Mouse (Mus musculus) A20 (cell line): Measurements from ENCODE around the gene Tbc1d1.
"Not testable (repeated sequence)": the region's sequence is repeated elsewhere in the genome, so short reads cannot be mapped to it uniquely, and the experiment has no call there.

Source experiments
- DNase-seq: peaks from one replicate; pipeline ENCODE4 v3.0.0-alpha.2; 2011; ENCODE audit warnings: low read depth, low spot score

Gene Tbc1d1

DNA sequence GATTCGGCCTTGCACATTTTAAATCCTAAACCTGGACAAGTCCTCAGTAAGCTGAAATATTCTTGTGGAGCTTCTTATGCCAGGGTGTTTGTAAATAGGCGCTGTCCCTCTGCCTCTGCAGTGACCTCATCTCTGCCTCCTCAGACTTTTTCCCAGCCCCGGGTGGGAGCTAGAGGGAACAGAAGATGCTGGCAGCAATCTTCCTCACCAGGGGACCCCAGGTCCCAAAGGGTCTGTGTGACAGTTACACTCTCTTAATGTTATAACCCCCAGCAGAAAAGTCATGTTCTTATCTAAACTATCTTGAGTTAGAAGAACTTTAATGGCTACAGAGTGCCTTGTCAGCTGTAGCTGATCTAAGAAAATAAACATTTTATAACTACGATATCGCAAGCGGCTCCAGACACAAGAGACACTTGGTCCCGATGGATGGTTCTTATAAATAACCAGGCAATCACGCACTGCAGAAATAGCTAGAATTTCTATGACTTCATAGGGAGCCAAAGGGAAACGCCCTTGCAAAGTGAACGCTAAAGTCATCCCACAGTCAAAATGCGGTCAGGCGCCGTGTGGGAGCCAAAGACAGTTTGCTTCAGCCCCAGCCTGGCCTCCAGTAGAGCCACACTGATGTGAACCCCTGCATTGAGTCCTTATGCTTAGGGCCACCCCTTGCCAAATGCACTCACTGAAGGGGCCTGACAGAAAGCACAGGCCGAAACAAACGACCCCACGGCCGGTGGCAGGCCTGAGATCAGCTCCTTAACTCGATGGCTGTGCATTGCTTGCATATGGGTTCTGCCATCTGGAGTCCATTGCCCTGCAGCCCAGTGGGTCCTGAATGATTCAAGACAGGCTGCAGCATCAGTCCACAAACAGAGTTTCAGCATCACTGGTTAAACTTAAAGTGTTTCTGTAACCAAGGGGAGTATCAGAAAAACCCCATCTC, 202.8 kb downstream of the Tbc1d1 start:
- no peak for DNase-seq

DNA sequence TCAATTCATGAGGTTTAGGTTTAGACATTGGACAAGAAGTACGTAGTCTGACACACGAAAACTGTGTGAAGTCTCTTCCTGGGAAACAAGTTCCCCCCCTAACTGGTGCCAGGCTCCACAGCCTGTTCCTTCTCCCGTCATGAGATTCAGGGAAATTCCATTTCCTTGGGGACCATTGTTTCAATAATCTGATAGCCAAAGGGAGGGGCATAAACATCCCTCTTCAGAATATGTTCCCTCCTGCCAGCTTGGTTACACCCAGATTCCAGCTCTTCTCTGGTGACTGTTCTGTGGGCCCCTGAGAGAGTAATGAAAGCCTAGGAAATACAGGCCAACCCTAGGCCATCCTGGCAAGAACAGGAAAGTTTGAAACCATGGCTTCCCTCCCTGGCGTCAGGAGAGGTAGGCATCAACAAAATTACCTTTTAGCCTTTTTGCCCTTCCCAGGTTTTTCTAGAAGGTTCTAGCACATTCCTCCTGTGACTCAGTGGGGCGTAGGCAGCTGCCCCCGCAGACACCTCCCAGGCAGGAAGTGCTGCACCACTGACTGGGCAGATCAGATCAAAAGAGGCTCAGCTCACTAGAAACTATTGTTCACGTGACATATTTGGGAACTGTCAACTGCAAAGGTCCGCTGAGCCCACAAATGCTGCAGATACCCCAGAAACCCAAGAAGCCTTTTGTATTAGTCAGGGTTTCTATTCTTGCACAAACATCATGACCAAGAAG, 204.2 kb downstream of the Tbc1d1 start:
- peak; percentile 29 for DNase-seq

DNA sequence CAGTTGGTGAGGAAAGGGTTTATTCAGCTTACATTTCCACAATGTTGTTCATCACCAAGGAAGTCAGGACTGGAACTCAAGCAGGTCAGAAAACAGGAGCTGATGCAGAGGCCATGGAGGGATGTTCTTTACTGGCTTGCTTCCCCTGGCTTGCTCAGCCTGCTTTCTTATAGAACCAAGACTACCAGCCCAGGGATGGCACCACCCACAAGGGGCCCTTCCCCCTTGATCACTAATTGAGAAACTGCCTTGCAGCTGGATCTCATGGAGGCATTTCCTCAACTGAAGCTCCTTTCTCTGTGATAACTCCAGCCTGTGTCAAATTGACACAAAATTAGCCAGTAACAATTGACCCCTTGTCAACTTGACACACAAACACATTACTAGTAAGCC, 204.8 kb downstream of the Tbc1d1 start:
- DNase-seq = not testable (repeated sequence)

DNA sequence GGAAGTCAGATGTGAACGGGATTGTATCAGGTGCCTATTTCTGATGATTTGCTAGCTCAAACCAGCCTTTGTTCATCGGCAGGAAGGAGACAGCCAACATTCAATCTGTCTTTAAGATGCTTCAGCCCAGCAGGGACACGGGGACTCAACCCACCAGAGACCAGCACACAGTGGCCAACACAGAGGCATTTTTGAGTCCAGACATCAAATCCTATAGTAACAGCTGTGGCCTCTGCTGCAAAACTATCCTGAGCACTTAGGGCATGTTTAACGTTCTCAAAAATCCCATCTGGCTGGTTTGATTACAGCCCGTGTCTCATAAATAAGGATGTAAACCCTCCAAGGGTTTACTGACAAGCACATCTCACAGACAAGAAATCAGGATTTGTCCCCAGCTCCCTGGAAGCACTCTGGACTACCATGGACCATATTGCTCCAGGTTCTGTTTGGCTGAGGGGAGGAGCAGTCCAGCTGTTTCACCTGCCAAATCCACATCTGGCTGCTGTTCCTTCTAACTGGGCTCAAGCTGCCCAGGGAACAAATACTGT, 207.8 kb downstream of the Tbc1d1 start:
- no peak for DNase-seq

DNA sequence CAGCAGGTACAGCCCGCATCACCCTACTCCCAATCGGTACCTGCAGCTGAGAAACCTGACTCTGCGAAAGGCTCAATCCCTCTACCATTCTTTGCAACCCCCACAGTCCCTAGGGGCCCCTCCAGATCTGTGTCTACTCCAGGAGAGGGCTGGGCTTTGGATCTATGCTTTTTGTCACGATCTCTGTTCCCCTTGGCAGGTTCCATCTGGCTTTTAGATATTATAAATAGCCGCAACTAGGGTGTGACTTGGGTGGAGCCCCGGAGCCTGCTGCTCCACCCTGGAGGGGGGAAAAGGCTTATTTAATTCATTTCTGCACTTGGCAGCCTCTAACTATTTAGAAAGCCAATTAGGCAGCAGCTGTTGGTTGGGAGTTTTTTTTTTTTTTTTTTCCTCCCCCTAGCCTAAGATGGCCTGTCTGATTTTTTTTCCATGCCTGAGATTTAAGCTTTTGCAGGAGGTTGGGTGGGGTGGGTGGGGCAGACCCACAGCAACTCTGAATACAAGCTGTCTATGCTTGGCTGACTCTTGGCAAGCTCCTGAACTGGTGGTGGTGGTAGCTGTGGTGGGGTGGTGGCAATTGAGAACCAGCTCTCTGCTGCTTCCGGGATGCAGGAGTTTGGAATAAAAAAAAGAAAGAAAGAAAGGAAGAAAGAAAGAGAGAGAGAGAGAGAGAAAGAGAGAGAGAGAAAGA, 208.5 kb downstream of the Tbc1d1 start:
- no peak for DNase-seq

DNA sequence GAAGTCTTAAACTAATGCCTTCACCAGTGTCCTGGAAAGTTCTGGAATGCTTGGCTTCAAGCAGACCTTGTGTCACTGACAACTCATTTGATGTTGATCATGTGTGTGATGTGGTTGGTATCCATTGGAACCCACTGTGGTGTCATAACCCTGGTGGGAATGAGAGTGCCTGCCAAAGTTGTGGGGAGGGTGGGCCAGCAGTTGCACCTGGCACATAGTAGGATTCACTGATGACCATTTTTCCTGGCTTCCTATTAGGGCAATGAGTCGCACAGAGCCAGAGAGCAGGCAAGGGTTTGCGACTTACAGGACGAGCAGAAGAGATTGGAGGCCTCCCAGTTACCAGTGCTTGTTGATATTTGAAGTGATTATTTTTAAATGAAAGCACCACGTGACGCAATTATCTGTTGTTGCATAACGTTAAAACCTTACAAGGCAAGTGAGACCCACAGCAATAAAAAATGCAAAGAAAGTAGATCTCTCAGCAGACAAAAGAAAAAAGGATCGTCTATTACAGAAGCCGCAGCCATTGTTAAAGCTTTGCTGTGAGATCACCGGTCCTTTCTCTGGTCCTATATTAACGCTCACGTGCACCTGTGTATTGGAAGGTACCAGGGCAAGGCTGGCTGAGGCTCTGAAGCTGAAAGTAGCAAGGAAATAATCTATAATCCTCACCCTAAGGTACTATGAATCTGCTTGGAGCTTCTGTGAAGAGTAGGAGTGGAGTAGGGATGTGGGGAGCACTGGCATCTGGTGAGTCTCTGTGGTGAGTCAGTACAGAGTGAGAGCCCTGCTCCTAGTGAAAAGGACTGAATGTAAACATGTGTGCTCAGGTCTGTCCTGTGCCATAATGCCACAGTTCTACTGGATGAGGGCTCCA, 209.3 kb downstream of the Tbc1d1 start:
- DNase-seq = no peak

DNA sequence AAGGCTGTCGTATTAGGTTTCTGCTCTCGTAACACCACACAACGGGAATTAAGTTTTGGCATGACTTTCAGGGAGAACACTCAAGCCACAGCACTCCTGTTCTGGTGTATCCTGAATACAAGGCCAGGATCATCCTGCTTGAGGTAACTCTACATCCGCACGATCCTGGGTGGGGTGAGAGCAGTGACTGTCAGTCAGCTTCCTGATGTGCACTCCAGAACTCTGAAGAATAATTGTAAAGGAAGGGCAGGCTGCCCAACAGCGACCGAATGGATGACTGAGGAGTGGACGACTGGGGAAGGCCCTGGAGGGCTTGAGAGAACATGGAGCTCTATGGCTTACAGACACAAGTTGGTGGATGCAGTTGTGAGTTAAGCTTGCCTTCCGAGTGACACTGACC, 210.0 kb downstream of the Tbc1d1 start:
- DNase-seq = no peak

DNA sequence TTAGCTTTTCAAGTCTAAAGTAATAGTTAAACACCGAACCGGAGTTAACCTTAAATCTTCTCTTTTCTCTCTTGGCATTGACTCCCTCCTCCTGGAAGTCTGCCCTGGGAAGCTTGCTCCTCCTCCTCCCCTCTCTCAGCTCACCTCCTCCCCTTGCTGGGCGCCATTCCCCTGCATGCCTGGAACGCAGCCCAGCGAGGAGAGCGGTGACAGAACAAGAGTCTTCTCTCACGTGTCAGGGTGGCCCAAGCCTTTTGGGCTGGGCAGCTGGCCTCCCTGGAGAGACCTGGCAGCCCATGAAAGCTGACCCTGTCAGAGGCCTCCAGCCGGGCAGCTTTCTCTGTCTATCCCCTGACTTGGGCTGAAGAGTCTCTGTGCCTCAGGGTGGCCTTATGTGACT, 211.3 kb downstream of the Tbc1d1 start:
- no peak for DNase-seq

DNA sequence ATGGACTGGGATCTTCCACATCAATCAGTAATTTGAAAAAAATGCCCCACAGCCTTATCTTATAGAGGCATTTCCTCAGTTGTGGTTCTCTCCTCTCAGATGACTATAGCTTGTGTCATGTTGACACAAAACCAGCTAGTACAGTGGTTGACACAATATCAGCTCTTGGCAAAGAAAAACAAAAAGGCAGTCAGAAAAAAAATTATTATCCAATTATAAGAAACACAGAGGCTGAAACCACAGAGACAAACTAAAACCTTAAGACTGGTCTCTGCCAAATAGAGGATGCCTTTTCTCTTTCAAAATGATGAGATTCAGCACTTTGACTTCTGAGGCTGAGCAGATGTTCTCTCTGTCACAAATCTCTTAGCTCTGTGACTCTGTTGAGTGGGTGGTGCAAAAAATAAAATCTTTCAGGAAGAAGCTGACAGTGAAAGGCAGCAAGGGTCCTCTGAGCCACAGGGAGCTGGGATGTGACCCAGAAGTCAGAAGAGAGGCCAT, 215.3 kb downstream of the Tbc1d1 start:
- DNase-seq = no peak

DNA sequence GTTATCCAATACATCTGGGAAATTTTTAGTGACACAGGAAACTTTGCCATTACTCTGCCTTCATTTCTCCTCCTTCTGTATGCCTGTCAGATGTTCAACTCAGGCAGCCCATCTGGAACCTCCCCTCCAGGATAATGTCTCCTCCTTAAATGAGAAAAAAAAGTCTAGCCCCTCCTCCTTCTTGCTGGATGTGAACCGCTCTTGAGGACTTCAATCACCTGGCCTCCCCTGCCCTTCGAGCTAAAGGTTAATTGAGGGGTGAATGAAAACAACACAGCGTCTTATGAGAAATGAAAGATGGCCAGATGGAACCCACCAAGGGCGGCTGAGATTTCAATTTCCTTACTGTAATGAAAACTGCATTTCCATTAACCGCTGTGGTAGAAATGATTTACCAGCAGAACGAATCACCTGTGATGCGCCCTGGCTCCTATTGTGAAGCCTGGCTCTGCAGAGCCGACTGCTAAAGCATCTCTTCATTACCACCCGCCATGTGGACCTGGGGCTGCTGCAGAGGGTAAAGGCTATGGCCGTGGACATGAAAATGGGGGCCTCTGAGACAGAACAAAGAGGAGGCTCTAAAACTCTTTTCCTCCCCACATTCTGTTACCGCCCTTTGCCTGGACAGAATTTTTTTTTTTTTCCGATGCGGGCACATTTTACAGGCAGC, 216.3 kb downstream of the Tbc1d1 start:
- DNase-seq = no peak

DNA sequence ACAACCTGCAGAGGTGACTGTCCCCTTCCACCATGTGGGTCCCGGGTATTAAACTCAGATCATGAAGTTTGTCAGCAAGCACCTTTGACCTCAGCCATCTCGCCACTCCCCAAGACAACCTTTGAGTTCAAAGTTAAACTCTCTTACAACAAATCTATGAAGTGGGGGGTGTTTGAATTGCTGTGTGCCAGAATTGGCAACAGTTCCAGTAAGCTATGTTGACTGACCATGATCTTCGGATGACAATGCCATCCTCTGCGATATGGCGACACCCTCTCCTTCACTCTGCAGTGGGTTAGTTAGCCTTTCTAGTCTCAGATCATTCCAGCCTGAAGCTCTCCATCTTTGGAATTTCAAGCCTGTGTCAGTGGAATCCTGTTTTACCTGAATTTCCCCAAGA, 217.6 kb downstream of the Tbc1d1 start:
- DNase-seq = no peak

DNA sequence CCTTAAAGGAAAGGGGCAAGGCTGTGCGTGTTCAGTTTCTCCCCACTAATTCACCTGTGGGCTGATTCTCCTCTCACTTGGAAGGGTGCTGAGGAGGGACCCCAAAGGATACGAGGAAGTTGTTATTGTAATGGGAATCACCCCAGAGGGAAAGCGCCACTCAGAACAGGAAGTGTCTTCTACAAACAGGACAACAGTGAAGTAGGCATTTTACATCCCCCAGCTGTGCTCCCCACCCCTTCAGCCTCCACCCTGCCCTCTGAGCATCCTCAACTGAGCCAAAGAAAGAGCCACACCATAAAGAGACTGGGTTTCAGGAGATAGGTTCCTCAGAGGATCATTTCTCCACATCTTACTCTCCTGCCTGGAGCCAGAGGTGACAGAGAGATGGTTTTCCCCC, 219.7 kb downstream of the Tbc1d1 start:
- DNase-seq = no peak

DNA sequence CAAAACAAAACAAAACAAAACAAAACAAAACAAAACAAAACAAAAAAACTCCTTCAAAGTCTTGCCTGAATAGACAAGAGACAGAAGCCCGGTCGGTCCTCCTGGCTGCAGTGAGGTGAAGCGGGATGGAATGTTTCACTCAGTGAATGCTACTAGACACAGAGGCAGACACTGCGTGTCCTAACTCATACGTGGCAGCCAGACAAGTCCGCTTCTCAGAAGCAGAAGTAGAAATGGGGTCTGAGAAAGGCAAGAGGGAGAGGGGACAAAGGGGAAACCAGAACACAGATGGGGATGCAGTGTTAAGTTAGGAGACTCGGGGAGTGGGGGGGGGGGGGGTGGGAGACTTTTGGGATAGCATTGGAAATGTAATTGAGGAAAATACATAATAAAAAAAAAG, 220.4 kb downstream of the Tbc1d1 start:
- no peak for DNase-seq

DNA sequence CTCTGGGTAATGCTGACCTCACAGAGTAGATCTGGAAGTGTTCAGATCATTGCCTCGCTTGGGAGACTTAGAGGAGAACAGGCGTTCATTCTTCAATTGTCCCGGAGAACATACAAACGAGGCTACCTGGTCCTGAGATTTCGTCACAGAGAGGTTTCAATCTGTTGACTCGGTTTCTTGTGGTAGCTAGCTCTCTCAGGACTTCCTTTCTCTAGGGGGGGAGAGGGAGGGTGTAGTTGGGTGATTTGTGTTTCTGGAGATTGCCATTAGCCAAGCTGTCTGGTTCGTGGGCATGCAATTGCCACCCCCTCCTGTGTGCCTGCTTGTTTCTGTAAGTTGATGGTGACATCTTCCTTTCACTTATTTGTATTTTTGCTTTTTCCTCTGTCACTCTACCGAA, 221.6 kb downstream of the Tbc1d1 start:
- DNase-seq = no peak

DNA sequence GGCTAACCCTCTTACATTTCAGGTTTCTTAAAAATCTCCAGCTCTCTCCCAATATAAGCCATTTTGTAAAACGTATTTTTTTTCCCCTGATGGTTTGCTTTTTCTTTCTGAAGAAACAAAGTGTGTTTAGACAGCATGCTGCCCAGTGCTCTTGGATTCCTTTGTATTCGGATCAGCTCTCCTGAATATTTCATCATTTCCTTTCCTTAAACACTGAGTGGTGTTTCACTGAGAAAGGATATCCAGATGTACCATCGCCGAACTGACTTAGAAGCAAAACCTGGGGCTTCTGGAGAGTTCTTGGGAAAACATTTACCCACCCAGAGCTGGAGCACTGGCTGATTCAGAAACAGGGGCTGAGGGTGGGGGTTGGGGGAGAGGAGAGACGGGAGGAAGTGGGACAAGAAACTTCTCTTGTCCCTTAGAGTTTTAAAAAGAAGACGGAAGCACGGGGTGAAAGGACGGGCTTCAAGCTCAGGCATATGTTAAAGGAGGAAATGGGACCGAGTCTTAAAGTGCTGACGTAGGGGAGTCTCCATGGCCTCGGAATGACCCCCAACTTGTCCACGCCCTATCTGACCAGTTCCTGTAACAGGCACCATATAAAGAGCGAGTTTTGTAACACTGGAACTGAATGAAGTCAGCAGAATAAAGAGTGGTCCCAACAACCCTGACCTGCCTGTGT, 222.6 kb downstream of the Tbc1d1 start:
- DNase-seq = no peak

DNA sequence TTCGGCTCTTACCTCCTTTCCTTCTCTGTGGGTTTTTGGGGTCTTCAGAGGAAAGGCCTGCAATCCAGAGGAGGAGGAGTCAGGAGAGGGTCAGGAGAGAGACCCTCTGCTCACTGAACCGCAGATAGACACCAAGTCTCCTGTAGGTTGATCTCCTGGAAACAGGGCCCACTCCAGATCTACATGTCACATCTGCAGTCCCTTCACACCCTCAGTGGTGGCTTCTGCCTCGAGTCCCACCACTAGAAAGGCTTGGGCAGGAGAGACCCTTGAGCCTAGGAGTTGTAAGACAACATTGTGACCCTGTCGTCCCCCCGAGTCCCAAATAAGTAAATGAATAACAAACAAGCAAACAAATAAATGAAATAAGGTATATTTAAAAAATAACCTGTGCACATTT, 223.7 kb downstream of the Tbc1d1 start:
- no peak for DNase-seq

DNA sequence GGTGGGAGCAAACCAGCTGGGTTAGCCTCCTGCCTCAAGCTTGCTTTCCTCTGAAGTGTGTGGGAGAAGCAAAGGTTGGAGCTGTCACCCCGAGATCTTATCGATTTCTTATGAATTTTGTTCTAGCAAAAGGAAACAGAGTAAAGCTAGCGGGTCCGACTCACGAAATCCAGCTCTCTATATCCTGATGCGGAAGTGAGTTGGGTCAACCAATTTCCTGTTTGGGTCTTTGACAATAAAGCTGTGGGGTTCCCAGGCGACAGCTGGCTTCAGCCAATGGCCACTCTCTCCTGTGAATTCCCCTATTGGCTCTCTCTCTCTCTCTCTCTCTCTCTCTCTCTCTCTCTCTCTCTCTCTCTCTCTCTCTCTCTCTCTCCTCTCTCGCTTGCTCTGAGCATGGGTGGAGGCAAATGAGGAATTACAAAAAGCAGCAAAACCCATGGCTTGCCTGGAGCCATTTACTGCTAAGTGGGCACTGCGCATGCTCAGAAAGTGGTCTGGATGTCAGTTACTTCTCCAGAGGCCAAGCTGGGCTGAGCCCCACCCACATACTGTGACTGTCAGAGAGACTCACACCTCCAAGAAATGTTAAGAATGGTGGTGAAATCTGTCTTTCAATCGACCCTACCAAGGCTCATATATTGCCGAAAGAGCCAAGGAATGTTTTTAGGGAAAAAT, 224.7 kb downstream of the Tbc1d1 start:
- no peak for DNase-seq

DNA sequence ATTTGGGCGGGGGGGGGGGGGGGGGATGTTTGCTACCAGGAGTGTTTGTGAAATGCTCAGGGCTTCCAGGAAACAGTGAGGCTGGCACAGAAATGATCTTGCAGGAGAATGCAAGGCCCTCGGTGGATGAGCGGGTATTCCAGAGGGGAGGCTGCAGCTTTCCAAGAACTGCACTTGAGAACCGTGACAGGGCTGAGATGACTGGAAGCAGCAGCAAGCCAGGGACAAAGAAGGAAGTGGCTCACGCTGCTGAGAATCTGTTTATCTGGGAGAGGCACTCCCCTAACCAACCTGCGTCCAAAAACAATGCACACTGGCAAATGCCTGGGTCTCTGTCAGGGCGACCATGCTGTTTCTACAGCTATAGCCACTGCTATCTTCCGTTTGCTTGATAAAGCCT, 225.4 kb downstream of the Tbc1d1 start:
- no peak for DNase-seq

DNA sequence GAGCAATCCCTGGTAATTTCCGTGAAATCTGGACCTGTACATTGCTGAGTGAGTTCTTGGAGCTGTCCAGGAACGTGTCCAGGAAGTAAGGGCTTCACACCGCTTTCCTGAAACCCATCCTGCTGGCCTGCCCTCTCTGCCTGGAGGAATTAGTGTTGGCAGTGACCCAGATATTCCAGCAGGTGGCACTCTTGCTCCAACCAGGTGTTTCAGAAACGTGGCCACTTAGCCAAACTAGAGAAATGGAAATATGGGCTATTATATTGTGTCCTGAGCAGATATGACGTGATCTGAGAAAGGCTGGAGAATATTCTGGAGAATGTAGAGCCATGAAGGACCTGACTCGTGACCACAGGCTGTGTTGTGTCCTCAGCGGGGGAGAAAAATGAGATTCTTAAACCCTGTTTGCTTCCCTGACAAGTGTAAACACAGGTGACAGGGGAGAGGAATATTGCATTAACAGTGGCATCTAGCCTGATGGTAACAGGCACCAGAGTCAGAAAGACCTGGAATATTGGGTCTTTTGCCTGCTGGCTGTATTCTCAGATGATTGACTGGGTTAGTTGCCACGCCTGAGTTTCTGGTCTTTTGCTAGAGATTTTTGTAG, 226.4 kb downstream of the Tbc1d1 start:
- DNase-seq = peak; percentile 62
